Mouse (Mus musculus) cerebellum, adult 2 months (tissue): ENCODE measurements at regions not wholly inside any gene's neighbourhood (a gene's known extent, or its start where the extent isn't known, plus 50 kb on each side); places are given as distances from the start of the nearest gene placed in this dataset.

ENCODE experiments used
- CTCF ChIP-seq: fragments of 200-500 bp; IDR thresholded peaks from 2 replicates; pipeline ENCODE4 v1.5.1; 2011; ENCODE audit warnings: low read depth, mild to moderate bottlenecking, control low read depth, low read length, moderate library complexity, borderline replicate concordance; ENCODE audit not compliant: insufficient read depth
- POLR2A ChIP-seq: fragments of 200-500 bp; IDR thresholded peaks from 2 replicates; pipeline ENCODE4 v1.6.1; 2011; ENCODE audit warnings: low read length, control low read depth, borderline replicate concordance; ENCODE audit not compliant: insufficient read depth

- TF ChIP-seq CTCF (no peak), POLR2A (no peak)
These were observed 134.8 kb downstream of the Enc1 start for GRCm38 (mm10) chr13:97375501-97376231.
